ENCODE assay signal across 12 mouse cellular contexts in the genomic region with DNA sequence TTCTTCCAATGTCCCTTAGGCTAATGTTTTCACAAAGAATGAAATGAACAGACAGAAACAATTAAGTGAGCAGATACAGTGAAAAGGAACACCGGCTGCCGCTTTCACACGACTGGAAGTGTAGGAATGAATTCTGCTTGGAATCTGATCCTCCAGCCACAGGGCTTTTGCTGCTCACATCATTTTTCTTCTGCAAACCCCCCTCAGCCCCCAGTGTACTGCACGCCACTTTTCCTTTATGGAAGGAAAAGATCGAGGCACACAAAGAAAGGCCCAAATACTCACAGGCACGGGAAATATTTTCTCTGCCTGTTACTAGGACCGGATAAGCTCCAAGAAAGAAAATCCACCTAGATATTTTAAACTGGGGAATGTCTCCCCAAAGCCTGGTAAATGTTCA.
DNase-seq lines count a peak whose midpoint lies in the region; ATAC-seq and TF ChIP-seq lines count a peak whose summit lies in the region.
"Had no signal": no experiment of that assay in that cellular context is flagged by ENCODE, and none has a peak within 500 bp of the region (broad histone marks: within the 10 kb centered on the region; RNA-seq: fewer than 3 reads in every experiment).

No protein-coding gene starts in this region.

- peak overlapping the region; percentile 90 for H3K27ac ChIP-seq in embryonic facial prominence, embryonic 14.5 days (replicated peaks; ENCODE audit: low read depth, low read length)
- peak overlapping the region; percentile 96 for H3K27ac ChIP-seq in hindbrain, embryonic 13.5 days
- H3K27ac ChIP-seq in midbrain, embryonic 12.5 days (replicated peaks), result peak overlapping the region; percentile 95
- H3K27ac ChIP-seq in kidney, embryonic 15.5 days, result no peak overlapping the region
- H3K27ac ChIP-seq: liver, embryonic 14.5 days had no signal

- 10% methylated on average over 7 of the region's 7 CpGs for WGBS in embryonic facial prominence, embryonic 14.5 days
- 18% methylated on average over 7 of the region's 7 CpGs for WGBS in hindbrain, embryonic 13.5 days
- WGBS in midbrain, embryonic 12.5 days, result 32% methylated on average over 7 of the region's 7 CpGs
- WGBS in kidney, embryonic 15.5 days, result 40% methylated on average over 7 of the region's 7 CpGs

- TF ChIP-seq POLR2A in brain, embryonic 14.5 days (IDR thresholded peaks at IDR 0.05; ENCODE audit: borderline replicate concordance, extremely low read depth, insufficient read depth, insufficient read length, poor library complexity, severe bottlenecking), result no peak

- no peaks in the 10 kb centered on the region for H3K9me3 ChIP-seq in embryonic facial prominence, embryonic 14.5 days (ENCODE audit: control insufficient read depth, low read length)
- H3K9me3 ChIP-seq in hindbrain, embryonic 13.5 days, result no peaks in the 10 kb centered on the region
- H3K9me3 ChIP-seq in midbrain, embryonic 12.5 days, result no peaks in the 10 kb centered on the region
- H3K9me3 ChIP-seq in kidney, embryonic 15.5 days (replicated peaks), result no peaks in the 10 kb centered on the region

- peak; percentile 38 for ATAC-seq in embryonic facial prominence, embryonic 14.5 days (ENCODE audit: low read depth)
- ATAC-seq in hindbrain, embryonic 13.5 days (ENCODE audit: low FRiP score), result no peak
- ATAC-seq in midbrain, embryonic 12.5 days (ENCODE audit: low FRiP score, low read depth), result no peak
- no peak for ATAC-seq in kidney, embryonic 15.5 days (replicated peaks; ENCODE audit: low FRiP score)
- ATAC-seq: inflammation-experienced regulatory T-cells, adult 6 months had no signal

- H3K27me3 ChIP-seq in embryonic facial prominence, embryonic 14.5 days (replicated peaks; ENCODE audit: control insufficient read depth, insufficient read depth, low read length), result no peaks in the 10 kb centered on the region
- no peaks in the 10 kb centered on the region for H3K27me3 ChIP-seq in hindbrain, embryonic 13.5 days
- no peaks in the 10 kb centered on the region for H3K27me3 ChIP-seq in midbrain, embryonic 12.5 days
- H3K27me3 ChIP-seq in kidney, embryonic 15.5 days, result no peaks in the 10 kb centered on the region

- 0 out of 2 replicates have a peak overlapping the region, but pooled peaks have one; percentile 51 for H3K4me2 ChIP-seq in embryonic facial prominence, embryonic 14.5 days (ENCODE audit: low read depth, low read length)
- no peak overlapping the region for H3K4me2 ChIP-seq in hindbrain, embryonic 13.5 days
- H3K4me2 ChIP-seq in midbrain, embryonic 12.5 days (replicated peaks), result peak overlapping the region; percentile 5; the same call in 1 of the 2 replicates
- no peak overlapping the region for H3K4me2 ChIP-seq in kidney, embryonic 15.5 days

- DNase-seq in brain, embryonic 14.5 days (ENCODE audit: low read depth), result peak; percentile 62
- peak; percentile 82 for DNase-seq in embryonic facial prominence, embryonic 14.5 days (ENCODE audit: low spot score)
- DNase-seq in lung, postnatal 14 days, result no peak
- no peak for DNase-seq in frontal cortex, postnatal 14 days (ENCODE audit: low spot score in 2 of 2)
- DNase-seq in heart, postnatal 4 days, result no peak
- DNase-seq: heart, adult 18-20 months; right cerebral cortex, postnatal 14 days had no signal

- no peak overlapping the region for H3K4me3 ChIP-seq in embryonic facial prominence, embryonic 14.5 days (ENCODE audit: low read depth, low read length)
- no peak overlapping the region for H3K4me3 ChIP-seq in hindbrain, embryonic 13.5 days
- no peak overlapping the region for H3K4me3 ChIP-seq in midbrain, embryonic 12.5 days
- H3K4me3 ChIP-seq in kidney, embryonic 15.5 days (replicated peaks), result no peak overlapping the region

- TF ChIP-seq CTCF in brain, embryonic 14.5 days (IDR thresholded peaks at IDR 0.05; ENCODE audit: borderline replicate concordance, extremely low read depth, insufficient read depth, insufficient read length), result no peak

- H3K4me1 ChIP-seq in embryonic facial prominence, embryonic 14.5 days (ENCODE audit: control insufficient read depth, insufficient read depth, low read length), result peaks cover 47% of the 10 kb centered on the region
- peaks cover 49% of the 10 kb centered on the region for H3K4me1 ChIP-seq in hindbrain, embryonic 13.5 days (replicated peaks)
- peaks cover 50% of the 10 kb centered on the region for H3K4me1 ChIP-seq in midbrain, embryonic 12.5 days
- H3K4me1 ChIP-seq in kidney, embryonic 15.5 days, result peaks cover 29% of the 10 kb centered on the region

- no peaks in the 10 kb centered on the region for H3K36me3 ChIP-seq in embryonic facial prominence, embryonic 14.5 days (ENCODE audit: control insufficient read depth, insufficient read depth, low read length)
- no peaks in the 10 kb centered on the region for H3K36me3 ChIP-seq in hindbrain, embryonic 13.5 days
- no peaks in the 10 kb centered on the region for H3K36me3 ChIP-seq in midbrain, embryonic 12.5 days
- H3K36me3 ChIP-seq in kidney, embryonic 15.5 days, result no peaks in the 10 kb centered on the region

- H3K9ac ChIP-seq in embryonic facial prominence, embryonic 14.5 days (ENCODE audit: low read depth, low read length), result peak overlapping the region; percentile 49; the same call in 1 of the 2 replicates
- peak overlapping the region; percentile 10; the same call in 1 of the 2 replicates for H3K9ac ChIP-seq in hindbrain, embryonic 13.5 days
- H3K9ac ChIP-seq in midbrain, embryonic 12.5 days (replicated peaks), result no peak overlapping the region
- no peak overlapping the region for H3K9ac ChIP-seq in kidney, embryonic 15.5 days
- H3K9ac ChIP-seq: liver, embryonic 14.5 days had no signal

Comparison
In these comparisons a context has a peak if more than half of its experiments do, and no peak if none do; other contexts are left out.
1. DNase-seq: peak in brain, embryonic 14.5 days (single experiment) and embryonic facial prominence, embryonic 14.5 days (single experiment); none in lung, postnatal 14 days (single experiment), frontal cortex, postnatal 14 days (0 of 2) and heart, postnatal 4 days (single experiment).
2. H3K4me2 ChIP-seq: peak in embryonic facial prominence, embryonic 14.5 days (single experiment) and midbrain, embryonic 12.5 days (single experiment); none in hindbrain, embryonic 13.5 days (single experiment) and kidney, embryonic 15.5 days (single experiment).
3. H3K9ac ChIP-seq: peak in embryonic facial prominence, embryonic 14.5 days (single experiment) and hindbrain, embryonic 13.5 days (single experiment); none in midbrain, embryonic 12.5 days (single experiment) and kidney, embryonic 15.5 days (single experiment).